Mouse (Mus musculus) lung, postnatal 0 days (tissue): ENCODE data around the gene Osbpl11. TPM values are rescaled to one million over a fixed set of nuclear protein-coding genes. Genes with fewer than 3 reads are reported as not detected.
"Not testable (repeated sequence)": the region's sequence is repeated elsewhere in the genome, so short reads cannot be mapped to it uniquely, and the experiment has no call there.

Experiments
- ATAC-seq: fragments of 200-750 bp; cut with Nextera tagmentation; 2 replicates; pipeline ENCODE4 v1.8.0; 2017; ENCODE audit warnings: moderate library complexity
- DNase-seq: peaks from one replicate; pipeline ENCODE4 v3.0.0-alpha.2; 2016; ENCODE audit warnings: low spot score
- H3K27ac ChIP-seq: fragments of 300-500 bp; sonication (generic); 2 replicates; pipeline ENCODE4 v1.5.1; 2014; ENCODE audit warnings: antibody characterized with exemption, mild to moderate bottlenecking, low read length, mixed read lengths
- H3K27me3 ChIP-seq: fragments of 300-500 bp; sonication (generic); replicated peaks from 2 replicates; pipeline ENCODE4 v1.6.1; 2014; ENCODE audit warnings: low read length, mixed read lengths; ENCODE audit not compliant: insufficient read depth
- H3K36me3 ChIP-seq: fragments of 300-500 bp; sonication (generic); 2 replicates; pipeline ENCODE4 v1.6.1; 2014; ENCODE audit warnings: low read length, mixed read lengths; ENCODE audit not compliant: insufficient read depth
- H3K4me1 ChIP-seq: fragments of 300-500 bp; sonication (generic); 2 replicates; pipeline ENCODE4 v1.6.1; 2014; ENCODE audit warnings: antibody characterized with exemption, low read depth, low read length, mixed read lengths; ENCODE audit not compliant: insufficient read depth
- H3K4me2 ChIP-seq: fragments of 300-500 bp; sonication (generic); replicated peaks from 2 replicates; pipeline ENCODE4 v1.6.1; 2014; ENCODE audit warnings: low read depth, mild to moderate bottlenecking, low read length, moderate library complexity, mixed read lengths
- H3K4me3 ChIP-seq: fragments of 300-500 bp; sonication (generic); 2 replicates; pipeline ENCODE4 v1.5.1; 2014; ENCODE audit warnings: low read depth, low read length
- H3K9ac ChIP-seq: fragments of 300-500 bp; sonication (generic); replicated peaks from 2 replicates; pipeline ENCODE4 v1.6.1; 2014; ENCODE audit warnings: low read depth, mild to moderate bottlenecking
- H3K9me3 ChIP-seq: fragments of 300-500 bp; sonication (generic); 2 replicates; pipeline ENCODE4 v1.6.1; 2016; ENCODE audit warnings: low read length, mixed read lengths
- CTCF ChIP-seq: IDR thresholded peaks from 2 replicates; pipeline ENCODE4 v1.5.1; 2016; ENCODE audit warnings: antibody characterized with exemption, mild to moderate bottlenecking
- EP300 ChIP-seq: IDR thresholded peaks from 2 replicates; pipeline ENCODE4 v1.6.1; 2016; ENCODE audit warnings: antibody characterized with exemption, mild to moderate bottlenecking, control low read depth
- WGBS: fragments of 180-500 bp; shearing (Covaris S2); extraction: QIAGEN DNeasy Blood & Tissue Kit; methylation state at CpG from one replicate; pipeline ENCODE4 v1.1.7; 2014; 5-methylcytosine and 5-hydroxymethylcytosine counted together
- polyA plus RNA-seq: library from polyadenylated mRNA; unstranded; fragments of >200 nt; fragmentation: Nextera tagmentation; extraction: Ambion mirVana; gene quantifications from 2 replicates; pipeline ENCODE4 v1.2.1, GENCODE M21; 2015

Gene Osbpl11
- 12.6 and 13.6 TPM in 2 replicates for polyA plus RNA-seq

- TF ChIP-seq EP300 (no peak), CTCF (no peak)
- Histone ChIP-seq H3K27ac (peak within 1 kb of the TSS; percentile 98), H3K36me3 (no peaks in the 10 kb centered on the region), H3K9ac (peak within 1 kb of the TSS; percentile 99), H3K4me2 (peak within 1 kb of the TSS; percentile 74), H3K27me3 (no peaks in the 10 kb centered on the region), H3K4me1 (peaks cover 5% of the 10 kb centered on the region; the same call in 1 of the 2 replicates), H3K9me3 (no peaks in the 10 kb centered on the region), H3K4me3 (peak within 1 kb of the TSS; percentile 98)
- ATAC-seq (peak; percentile 97), DNase-seq (peak; percentile 98)
- 3% methylated on average over 27 of the region's 27 CpGs for WGBS
Observed at GRCm38 (mm10) chr16:33184901-33185260, at the start of gene Osbpl11. Osbpl11 (plus strand) TSS chr16:33185071.

GRCm38 (mm10) chr16:33135167-33135566 is 49.7 kb upstream of the Osbpl11 start:
- H3K36me3 ChIP-seq: no peaks in the 10 kb centered on the region
- no peak for TF ChIP-seq EP300
- no peak for TF ChIP-seq CTCF
- no peaks in the 10 kb centered on the region for H3K4me1 ChIP-seq
- DNase-seq (no peak), ATAC-seq (no peak)
- no peak overlapping the region for H3K9ac ChIP-seq
- no peak overlapping the region for H3K4me3 ChIP-seq
- no peak overlapping the region for H3K4me2 ChIP-seq
- no peak overlapping the region for H3K27ac ChIP-seq
- H3K9me3 ChIP-seq: no peaks in the 10 kb centered on the region
- H3K27me3 ChIP-seq: no peaks in the 10 kb centered on the region
- WGBS: 52% methylated on average over 4 of the region's 4 CpGs

GRCm38 (mm10) chr16:33139061-33139460 is 45.8 kb upstream of the Osbpl11 start:
- not testable (repeated sequence) for ATAC-seq, H3K27ac ChIP-seq, H3K9me3 ChIP-seq, DNase-seq, H3K9ac ChIP-seq, H3K36me3 ChIP-seq, H3K27me3 ChIP-seq, H3K4me3 ChIP-seq, H3K4me1 ChIP-seq, H3K4me2 ChIP-seq
- whole genome bisulfite sequencing: 81% methylated on average over 6 of the region's 7 CpGs

- ATAC-seq (no peak), DNase-seq (no peak)
- Histone ChIP-seq H3K9ac (no peak overlapping the region), H3K4me3 (no peak overlapping the region), H3K27ac (no peak overlapping the region), H3K36me3 (no peaks in the 10 kb centered on the region), H3K27me3 (no peaks in the 10 kb centered on the region), H3K9me3 (no peaks in the 10 kb centered on the region), H3K4me2 (no peak overlapping the region), H3K4me1 (no peaks in the 10 kb centered on the region)
- 53% methylated on average over 3 of the region's 3 CpGs for WGBS
- TF ChIP-seq EP300 (no peak), CTCF (no peak)
Observed at GRCm38 (mm10) chr16:33141758-33142280, 43.1 kb upstream of the Osbpl11 start.

GRCm38 (mm10) chr16:33143452-33143851 is 41.4 kb upstream of the Osbpl11 start:
- TF ChIP-seq EP300: no peak
- TF ChIP-seq CTCF: no peak
- H3K27me3 ChIP-seq: no peaks in the 10 kb centered on the region
- no peaks in the 10 kb centered on the region for H3K4me1 ChIP-seq
- no peak for ATAC-seq
- no peak for DNase-seq
- no peak overlapping the region for H3K4me3 ChIP-seq
- no peak overlapping the region for H3K9ac ChIP-seq
- WGBS: 48% methylated on average over 2 of the region's 2 CpGs
- no peak overlapping the region for H3K4me2 ChIP-seq
- H3K27ac ChIP-seq: no peak overlapping the region
- H3K36me3 ChIP-seq: no peaks in the 10 kb centered on the region
- no peaks in the 10 kb centered on the region for H3K9me3 ChIP-seq

GRCm38 (mm10) chr16:33146185-33146584 is 38.7 kb upstream of the Osbpl11 start:
- Histone ChIP-seq H3K27me3 (no peaks in the 10 kb centered on the region), H3K9me3 (no peaks in the 10 kb centered on the region), H3K4me1 (no peaks in the 10 kb centered on the region), H3K4me2 (no peak overlapping the region), H3K4me3 (no peak overlapping the region), H3K9ac (no peak overlapping the region), H3K27ac (no peak overlapping the region), H3K36me3 (no peaks in the 10 kb centered on the region)
- 96% methylated on average over 3 of the region's 3 CpGs for WGBS
- TF ChIP-seq CTCF: no peak
- TF ChIP-seq EP300: no peak
- no peak for ATAC-seq
- DNase-seq: no peak

- H3K9ac ChIP-seq: no peak overlapping the region
- ATAC-seq (no peak), DNase-seq (no peak)
- no peaks in the 10 kb centered on the region for H3K4me1 ChIP-seq
- whole genome bisulfite sequencing: 85% methylated on average over 4 of the region's 4 CpGs
- H3K4me2 ChIP-seq: no peak overlapping the region
- no peak overlapping the region for H3K4me3 ChIP-seq
- no peak for TF ChIP-seq EP300
- no peak for TF ChIP-seq CTCF
- no peaks in the 10 kb centered on the region for H3K27me3 ChIP-seq
- H3K9me3 ChIP-seq: no peaks in the 10 kb centered on the region
- H3K36me3 ChIP-seq: no peaks in the 10 kb centered on the region
- H3K27ac ChIP-seq: no peak overlapping the region
Observed at GRCm38 (mm10) chr16:33148135-33148534, 36.7 kb upstream of the Osbpl11 start.

- not testable (repeated sequence) for H3K4me3 ChIP-seq, H3K27me3 ChIP-seq, H3K9ac ChIP-seq, H3K4me1 ChIP-seq, H3K4me2 ChIP-seq, H3K9me3 ChIP-seq, ATAC-seq, H3K36me3 ChIP-seq, H3K27ac ChIP-seq, DNase-seq
- 76% methylated on average over 9 of the region's 9 CpGs for WGBS
Observed at GRCm38 (mm10) chr16:33150875-33151274, 34.0 kb upstream of the Osbpl11 start.
